Mouse (Mus musculus) ES-E14 (cell line): ENCODE data around the gene Abca6.

ENCODE experiments used
- CHD2 ChIP-seq: IDR thresholded peaks from 2 replicates; pipeline ENCODE4 v1.6.1; 2014; ENCODE audit warnings: mild to moderate bottlenecking, low read depth, low read length, inconsistent platforms
- MAFK ChIP-seq: IDR thresholded peaks from 2 replicates; pipeline ENCODE4 v1.6.1; 2014; ENCODE audit warnings: mild to moderate bottlenecking, low read depth, low read length, inconsistent platforms; ENCODE audit not compliant: insufficient read depth
- ZNF384 ChIP-seq: IDR thresholded peaks from 2 replicates; pipeline ENCODE4 v1.6.1; 2012; ENCODE audit warnings: low read depth, low read length, inconsistent platforms

- TF ChIP-seq CHD2 (no peak), ZNF384 (no peak), MAFK (no peak)
These were observed 47.6 kb downstream of the Abca6 start for GRCm38 (mm10) chr11:110203930-110204329.
